Mouse (Mus musculus): Measurements from ENCODE around the gene Ctps2. TPM values are rescaled to one million over a fixed set of nuclear protein-coding genes. Genes with fewer than 3 reads are reported as not detected.

Ctps2 gene
- polyA plus RNA-seq, 1 experiment from 2014 or later: 45.8 TPM

GRCm38 (mm10) chrX:162902040-162902734 is 1.1 kb downstream of the Ctps2 start:
- 25% methylated on average over 29 of the region's 29 CpGs for WGBS (ENCODE audit: insufficient replicate concordance)
- H3K9me3 ChIP-seq (replicated peaks; ENCODE audit: control insufficient read depth, low read length): no peaks in the 10 kb centered on the region
- no peaks in the 10 kb centered on the region for H3K4me1 ChIP-seq (ENCODE audit: control insufficient read depth, low read depth, low read length)
- H3K4me2 ChIP-seq (ENCODE audit: low read depth, low read length): peak overlapping the region; percentile 71
- peak; percentile 69 for ATAC-seq (ENCODE audit: low read depth)
- peak overlapping the region; percentile 65 for H3K4me3 ChIP-seq (ENCODE audit: low read depth, low read length)
- peaks cover 2% of the 10 kb centered on the region; the same call in 1 of the 2 replicates for H3K27me3 ChIP-seq (ENCODE audit: control insufficient read depth, insufficient read depth, low read depth, low read length)
- peak overlapping the region; percentile 84 for H3K27ac ChIP-seq (ENCODE audit: low read length)
- no peaks in the 10 kb centered on the region for H3K36me3 ChIP-seq (ENCODE audit: control insufficient read depth, insufficient read depth)
- peak overlapping the region; percentile 57 for H3K9ac ChIP-seq (ENCODE audit: low read depth, low read length)

GRCm38 (mm10) chrX:162907554-162907953 is 6.5 kb downstream of the Ctps2 start:
- H3K27ac ChIP-seq (ENCODE audit: low read length): no peak overlapping the region; the same call in 1 of the 2 replicates
- H3K4me3 ChIP-seq (ENCODE audit: low read depth, low read length): no peak overlapping the region
- 51% methylated on average over 3 of the region's 3 CpGs for WGBS (ENCODE audit: insufficient replicate concordance)
- no peak overlapping the region for H3K9ac ChIP-seq (ENCODE audit: low read depth, low read length)
- no peaks in the 10 kb centered on the region for H3K4me1 ChIP-seq (ENCODE audit: control insufficient read depth, low read depth, low read length)
- no peaks in the 10 kb centered on the region for H3K36me3 ChIP-seq (ENCODE audit: control insufficient read depth, insufficient read depth)
- no peaks in the 10 kb centered on the region for H3K9me3 ChIP-seq (replicated peaks; ENCODE audit: control insufficient read depth, low read length)
- no peaks in the 10 kb centered on the region for H3K27me3 ChIP-seq (ENCODE audit: control insufficient read depth, insufficient read depth, low read depth, low read length)
- peak; percentile 43; the same call in 1 of the 2 replicates for ATAC-seq (ENCODE audit: low read depth)
- H3K4me2 ChIP-seq (ENCODE audit: low read depth, low read length): no peak overlapping the region

- WGBS (ENCODE audit: insufficient replicate concordance): 88% methylated on average over 3 of the region's 3 CpGs
- H3K9ac ChIP-seq (ENCODE audit: low read depth, low read length): no peak overlapping the region
- H3K27ac ChIP-seq (ENCODE audit: low read length): no peak overlapping the region
- no peak for ATAC-seq (ENCODE audit: low read depth)
- no peaks in the 10 kb centered on the region for H3K36me3 ChIP-seq (ENCODE audit: control insufficient read depth, insufficient read depth)
- no peak overlapping the region for H3K4me2 ChIP-seq (ENCODE audit: low read depth, low read length)
- no peaks in the 10 kb centered on the region for H3K27me3 ChIP-seq (ENCODE audit: control insufficient read depth, insufficient read depth, low read depth, low read length)
- H3K9me3 ChIP-seq (replicated peaks; ENCODE audit: control insufficient read depth, low read length): no peaks in the 10 kb centered on the region
- no peak overlapping the region for H3K4me3 ChIP-seq (ENCODE audit: low read depth, low read length)
- no peaks in the 10 kb centered on the region for H3K4me1 ChIP-seq (ENCODE audit: control insufficient read depth, low read depth, low read length)
Measured at GRCm38 (mm10) chrX:162913651-162914050, 12.6 kb downstream of the Ctps2 start.

DNA sequence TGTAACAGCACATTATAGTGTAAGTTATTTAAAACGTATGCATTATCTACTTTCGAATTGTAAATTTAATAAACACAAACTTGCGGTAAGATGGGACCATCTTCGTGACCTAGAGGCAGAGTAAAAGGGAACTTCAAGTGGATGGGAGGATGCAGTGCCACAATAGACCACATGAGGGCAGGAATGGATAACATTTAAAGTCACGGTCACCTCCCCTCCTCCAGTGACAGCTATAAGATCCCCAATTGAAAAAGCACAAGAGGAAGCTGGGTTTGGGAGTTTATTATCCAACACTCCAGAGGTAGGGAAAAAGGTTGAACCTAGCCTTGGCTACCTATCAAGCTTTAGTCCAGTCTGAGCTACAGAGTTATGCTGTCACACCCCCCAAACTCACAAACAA is 14.7 kb downstream of the Ctps2 start:
- Histone ChIP-seq H3K4me3 (ENCODE audit: low read depth, low read length) (no peak overlapping the region), H3K4me1 (ENCODE audit: control insufficient read depth, low read depth, low read length) (no peaks in the 10 kb centered on the region), H3K9me3 (replicated peaks; ENCODE audit: control insufficient read depth, low read length) (no peaks in the 10 kb centered on the region), H3K27me3 (ENCODE audit: control insufficient read depth, insufficient read depth, low read depth, low read length) (no peaks in the 10 kb centered on the region), H3K36me3 (ENCODE audit: control insufficient read depth, insufficient read depth) (no peaks in the 10 kb centered on the region), H3K4me2 (ENCODE audit: low read depth, low read length) (no peak overlapping the region), H3K9ac (ENCODE audit: low read depth, low read length) (no peak overlapping the region), H3K27ac (ENCODE audit: low read length) (no peak overlapping the region)
- 28% methylated on average over 5 of the region's 5 CpGs for WGBS (ENCODE audit: insufficient replicate concordance)
- no peak for ATAC-seq (ENCODE audit: low read depth)

- Histone ChIP-seq H3K9me3 (replicated peaks; ENCODE audit: control insufficient read depth, low read length) (no peaks in the 10 kb centered on the region), H3K27ac (ENCODE audit: low read length) (0 out of 2 replicates have a peak overlapping the region, but pooled peaks have one; percentile 1), H3K27me3 (ENCODE audit: control insufficient read depth, insufficient read depth, low read depth, low read length) (no peaks in the 10 kb centered on the region), H3K4me1 (ENCODE audit: control insufficient read depth, low read depth, low read length) (no peaks in the 10 kb centered on the region), H3K4me3 (ENCODE audit: low read depth, low read length) (no peak overlapping the region), H3K36me3 (ENCODE audit: control insufficient read depth, insufficient read depth) (no peaks in the 10 kb centered on the region; the same call in 1 of the 2 replicates), H3K9ac (ENCODE audit: low read depth, low read length) (no peak overlapping the region), H3K4me2 (ENCODE audit: low read depth, low read length) (no peak overlapping the region)
- 62% methylated on average over 8 of the region's 8 CpGs for WGBS (ENCODE audit: insufficient replicate concordance)
- peak; percentile 24; the same call in 1 of the 2 replicates for ATAC-seq (ENCODE audit: low read depth)
Measured at GRCm38 (mm10) chrX:162921487-162922125, 20.6 kb downstream of the Ctps2 start.

GRCm38 (mm10) chrX:162931467-162931866 is 30.4 kb downstream of the Ctps2 start:
- Histone ChIP-seq H3K27me3 (ENCODE audit: control insufficient read depth, insufficient read depth, low read depth, low read length) (no peaks in the 10 kb centered on the region; the same call in 1 of the 2 replicates), H3K36me3 (ENCODE audit: control insufficient read depth, insufficient read depth) (no peaks in the 10 kb centered on the region), H3K9me3 (replicated peaks; ENCODE audit: control insufficient read depth, low read length) (no peaks in the 10 kb centered on the region), H3K9ac (ENCODE audit: low read depth, low read length) (no peak overlapping the region), H3K4me1 (ENCODE audit: control insufficient read depth, low read depth, low read length) (no peaks in the 10 kb centered on the region), H3K27ac (ENCODE audit: low read length) (no peak overlapping the region), H3K4me2 (ENCODE audit: low read depth, low read length) (no peak overlapping the region), H3K4me3 (ENCODE audit: low read depth, low read length) (no peak overlapping the region)
- WGBS (ENCODE audit: insufficient replicate concordance): 62% methylated on average over 2 of the region's 2 CpGs
- ATAC-seq (ENCODE audit: low read depth): peak; percentile 24; the same call in 1 of the 2 replicates

GRCm38 (mm10) chrX:162942027-162942426 is 41.0 kb downstream of the Ctps2 start:
- no peaks in the 10 kb centered on the region for H3K9me3 ChIP-seq (replicated peaks; ENCODE audit: control insufficient read depth, low read length)
- H3K9ac ChIP-seq (ENCODE audit: low read depth, low read length): no peak overlapping the region
- H3K27ac ChIP-seq (ENCODE audit: low read length): no peak overlapping the region
- H3K4me3 ChIP-seq (ENCODE audit: low read depth, low read length): no peak overlapping the region
- no peak overlapping the region for H3K4me2 ChIP-seq (ENCODE audit: low read depth, low read length)
- 64% methylated on average over 1 of the region's 1 CpGs for WGBS (ENCODE audit: insufficient replicate concordance)
- no peaks in the 10 kb centered on the region for H3K36me3 ChIP-seq (ENCODE audit: control insufficient read depth, insufficient read depth)
- H3K4me1 ChIP-seq (ENCODE audit: control insufficient read depth, low read depth, low read length): no peaks in the 10 kb centered on the region
- no peak for ATAC-seq (ENCODE audit: low read depth)
- no peaks in the 10 kb centered on the region for H3K27me3 ChIP-seq (ENCODE audit: control insufficient read depth, insufficient read depth, low read depth, low read length)

DNA sequence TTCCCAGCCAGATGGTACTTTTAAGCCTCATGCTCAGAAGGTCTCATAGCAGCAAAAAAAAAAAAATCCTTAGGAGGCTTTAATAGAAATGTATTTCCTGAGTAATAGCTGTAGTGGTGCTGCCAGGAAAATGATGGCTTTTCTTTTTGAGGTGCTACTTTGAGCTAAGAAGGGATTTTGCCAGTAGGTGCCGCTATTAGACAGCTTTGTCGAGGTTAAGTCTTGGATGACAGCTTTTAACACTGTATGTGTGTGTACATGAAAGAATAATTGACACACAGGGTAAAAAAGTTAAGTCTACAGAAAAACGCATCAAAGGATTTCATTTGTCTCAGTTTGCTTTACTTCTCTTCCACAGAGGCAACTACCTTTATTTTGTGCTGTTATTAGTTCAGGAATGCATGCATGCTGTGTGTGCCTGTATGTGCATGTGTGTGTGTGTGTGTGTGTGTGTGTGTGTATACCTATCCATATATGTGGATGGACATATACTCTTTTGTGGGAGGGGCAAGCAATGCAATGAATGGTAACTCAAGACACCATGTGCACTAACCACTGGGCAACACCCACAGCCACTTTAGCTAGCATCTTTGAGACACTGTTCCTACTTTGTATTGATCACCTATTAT is 48.9 kb downstream of the Ctps2 start:
- Histone ChIP-seq H3K4me1 (ENCODE audit: control insufficient read depth, low read depth, low read length) (no peaks in the 10 kb centered on the region), H3K36me3 (ENCODE audit: control insufficient read depth, insufficient read depth) (no peaks in the 10 kb centered on the region), H3K4me3 (ENCODE audit: low read depth, low read length) (no peak overlapping the region), H3K27ac (ENCODE audit: low read length) (no peak overlapping the region), H3K9ac (ENCODE audit: low read depth, low read length) (no peak overlapping the region), H3K9me3 (replicated peaks; ENCODE audit: control insufficient read depth, low read length) (no peaks in the 10 kb centered on the region), H3K4me2 (ENCODE audit: low read depth, low read length) (no peak overlapping the region), H3K27me3 (ENCODE audit: control insufficient read depth, insufficient read depth, low read depth, low read length) (no peaks in the 10 kb centered on the region)
- 22% methylated on average over 3 of the region's 3 CpGs for WGBS (ENCODE audit: insufficient replicate concordance)
- ATAC-seq (ENCODE audit: low read depth): no peak

DNA sequence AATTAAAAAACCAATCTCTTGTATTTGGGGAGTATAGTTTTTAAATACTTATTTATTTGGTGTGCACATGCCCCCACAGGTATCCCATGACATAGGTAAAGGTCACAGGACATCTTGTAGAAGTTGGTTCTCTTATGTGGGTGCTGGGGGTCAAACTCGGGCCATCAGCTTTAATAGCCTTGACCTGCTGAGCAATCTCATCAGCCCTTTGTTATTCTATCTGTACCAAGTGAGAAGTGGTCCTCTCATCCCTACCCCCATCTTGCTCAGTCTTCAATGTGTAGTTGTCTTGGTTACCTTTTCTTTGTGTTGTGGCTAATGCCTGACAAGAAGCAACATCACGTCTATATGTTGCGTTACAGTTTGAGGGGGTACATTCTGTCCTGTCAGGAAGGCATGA is 56.9 kb downstream of the Ctps2 start:
- no peak for ATAC-seq (ENCODE audit: low read depth)
- 67% methylated on average over 3 of the region's 3 CpGs for WGBS (ENCODE audit: insufficient replicate concordance)
- no peaks in the 10 kb centered on the region for H3K9me3 ChIP-seq (replicated peaks; ENCODE audit: control insufficient read depth, low read length)

More for the DNA sequence above, 56.9 kb downstream of the Ctps2 start:
- Histone ChIP-seq H3K4me1 (ENCODE audit: control insufficient read depth, low read depth, low read length) (no peaks in the 10 kb centered on the region), H3K27ac (ENCODE audit: low read length) (no peak overlapping the region), H3K36me3 (ENCODE audit: control insufficient read depth, insufficient read depth) (no peaks in the 10 kb centered on the region), H3K4me3 (ENCODE audit: low read depth, low read length) (no peak overlapping the region), H3K4me2 (ENCODE audit: low read depth, low read length) (no peak overlapping the region), H3K27me3 (ENCODE audit: control insufficient read depth, insufficient read depth, low read depth, low read length) (no peaks in the 10 kb centered on the region; the same call in 1 of the 2 replicates), H3K9ac (ENCODE audit: low read depth, low read length) (no peak overlapping the region)
